Mouse (Mus musculus): ENCODE results near the gene Msh4.
"Not testable (repeated sequence)": the region's sequence is repeated elsewhere in the genome, so short reads cannot be mapped to it uniquely, and the experiment has no call there.

Gene Msh4

DNA sequence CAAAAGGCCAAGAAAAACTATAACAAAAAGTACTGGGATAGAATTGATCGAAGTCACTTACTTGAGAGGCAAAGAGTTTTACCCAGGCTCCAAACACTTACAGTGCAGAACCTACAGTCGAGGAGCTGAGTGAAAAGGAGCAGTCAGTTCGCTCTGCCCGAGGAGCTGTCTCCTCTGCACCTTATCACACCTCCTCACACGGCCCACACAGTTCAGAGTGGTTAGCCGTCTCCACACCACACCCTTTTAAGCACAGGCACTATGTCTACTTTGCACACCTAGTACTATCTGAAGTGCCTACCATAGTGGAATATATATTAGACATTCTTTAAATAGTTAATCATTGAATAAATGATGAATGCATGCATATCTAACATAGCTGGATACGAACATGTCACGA is 53.7 kb downstream of the Msh4 start:
- DNase-seq (ENCODE audit: extremely low read depth, low read depth, low spot score), result no peak

DNA sequence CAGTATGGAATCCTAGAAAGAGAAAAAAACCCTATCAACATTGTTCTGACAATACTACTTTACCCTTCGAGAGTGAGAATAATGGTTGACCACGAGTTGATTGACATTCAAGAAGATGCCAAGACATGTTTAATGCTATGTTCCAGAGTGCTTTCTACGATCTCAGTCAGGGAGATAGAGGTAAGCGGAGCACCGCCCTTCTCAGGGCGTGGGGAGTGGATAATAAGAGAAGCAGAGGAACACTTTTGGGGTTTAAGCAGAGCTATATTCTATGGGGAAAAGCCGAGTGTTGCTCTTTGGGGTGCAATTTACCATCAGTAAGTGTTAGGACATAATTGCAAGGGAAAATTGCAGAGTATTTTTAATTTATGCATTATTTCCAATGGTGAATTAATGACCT is 55.2 kb downstream of the Msh4 start:
- DNase-seq (ENCODE audit: extremely low read depth, low read depth, low spot score), result no peak

DNA sequence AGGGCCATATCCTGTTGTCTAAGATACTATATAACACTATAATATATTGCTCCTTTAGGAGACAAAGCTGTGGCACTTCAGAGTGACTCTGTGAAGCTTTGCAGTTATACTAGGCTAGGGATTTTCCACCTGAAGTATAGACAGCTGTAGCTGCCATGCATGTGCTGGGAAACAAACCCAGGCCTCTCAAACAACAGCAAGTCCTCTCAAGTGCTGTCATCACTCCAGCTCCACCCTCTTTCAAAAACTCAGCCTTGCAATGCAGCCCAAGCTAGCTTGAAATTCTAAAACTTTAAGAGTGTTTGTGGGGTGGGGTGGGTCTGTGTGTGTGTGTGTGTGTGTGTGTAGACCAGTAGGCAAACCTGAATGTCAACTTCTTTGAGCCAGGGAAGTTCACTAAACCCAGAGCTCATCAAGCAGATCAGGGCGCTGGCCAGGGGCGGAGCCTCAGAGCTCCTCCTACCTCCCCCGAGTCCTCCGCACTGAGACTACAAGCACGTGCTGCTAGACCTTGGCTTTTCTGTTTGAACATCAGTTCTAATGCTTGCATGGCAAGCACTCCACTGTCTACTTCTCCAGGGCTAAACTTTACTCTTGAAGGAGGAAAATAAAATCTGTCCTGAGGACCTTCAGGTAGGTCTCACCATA is 56.4 kb downstream of the Msh4 start:
- DNase-seq (ENCODE audit: extremely low read depth, low read depth, low spot score), result no peak

DNA sequence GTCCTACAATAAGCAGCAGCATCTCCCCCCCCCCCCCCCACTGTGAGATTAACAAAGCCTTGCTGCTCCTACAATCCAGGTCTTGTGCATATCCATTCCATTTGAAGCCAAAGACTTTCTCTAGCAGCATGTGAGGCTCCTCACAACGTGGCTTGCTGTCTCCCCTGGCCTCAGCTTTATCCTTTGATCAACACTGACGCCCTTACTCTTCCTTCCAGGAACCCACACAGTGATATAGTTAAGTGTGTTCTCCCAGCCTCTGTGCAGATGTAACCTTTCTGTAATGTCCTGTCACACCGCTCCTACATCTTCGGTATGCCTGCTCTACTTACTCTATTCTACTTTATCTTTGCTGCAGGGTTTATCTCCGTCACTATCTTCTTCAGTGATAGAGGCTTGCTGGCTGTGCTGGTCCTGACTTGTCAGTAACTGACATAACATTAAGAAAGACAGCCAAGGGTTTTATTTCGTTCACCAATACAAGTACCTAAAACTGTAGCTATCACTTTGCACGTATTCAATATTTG is 58.7 kb downstream of the Msh4 start:
- no peak for DNase-seq (ENCODE audit: extremely low read depth, low read depth, low spot score)

DNA sequence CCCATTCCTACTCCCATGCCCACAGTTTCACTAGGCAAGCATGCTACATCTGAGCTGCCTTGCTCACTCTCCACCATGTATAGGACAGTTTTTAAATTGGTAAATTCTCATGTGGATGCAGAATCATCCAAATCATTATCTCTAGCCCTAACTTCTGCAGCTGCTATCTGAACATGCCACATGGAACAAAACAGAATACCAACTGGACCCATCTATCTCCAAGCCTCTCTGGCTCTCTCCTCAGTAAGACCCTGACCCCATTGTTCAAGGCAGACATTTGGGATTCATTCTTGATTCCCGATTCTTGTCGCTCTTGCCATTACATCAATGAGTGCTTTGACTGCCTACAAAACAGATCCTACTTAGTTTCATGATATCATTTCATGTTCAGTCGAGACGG is 59.8 kb downstream of the Msh4 start:
- no peak for DNase-seq (ENCODE audit: extremely low read depth, low read depth, low spot score)

DNA sequence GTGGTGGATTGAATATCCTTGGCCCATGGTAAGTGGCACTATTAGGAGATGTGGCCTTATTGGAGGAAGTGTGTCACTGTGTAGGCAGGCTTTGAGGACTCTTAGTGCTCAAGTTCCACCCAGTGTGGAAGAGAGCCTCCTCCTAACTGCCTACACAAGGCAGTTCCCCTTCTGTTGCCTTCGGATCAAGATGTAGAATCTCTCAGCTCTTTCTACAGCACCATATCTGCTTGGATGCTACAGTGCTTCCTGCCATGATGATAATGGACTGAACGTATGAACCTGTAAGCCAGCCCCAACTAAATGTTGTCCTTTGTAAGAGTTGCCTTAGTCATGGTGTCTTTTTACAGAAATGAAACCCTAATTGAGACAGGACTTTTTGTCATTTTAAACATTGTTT is 60.4 kb downstream of the Msh4 start:
- no peak for DNase-seq (ENCODE audit: extremely low read depth, low read depth, low spot score)

DNA sequence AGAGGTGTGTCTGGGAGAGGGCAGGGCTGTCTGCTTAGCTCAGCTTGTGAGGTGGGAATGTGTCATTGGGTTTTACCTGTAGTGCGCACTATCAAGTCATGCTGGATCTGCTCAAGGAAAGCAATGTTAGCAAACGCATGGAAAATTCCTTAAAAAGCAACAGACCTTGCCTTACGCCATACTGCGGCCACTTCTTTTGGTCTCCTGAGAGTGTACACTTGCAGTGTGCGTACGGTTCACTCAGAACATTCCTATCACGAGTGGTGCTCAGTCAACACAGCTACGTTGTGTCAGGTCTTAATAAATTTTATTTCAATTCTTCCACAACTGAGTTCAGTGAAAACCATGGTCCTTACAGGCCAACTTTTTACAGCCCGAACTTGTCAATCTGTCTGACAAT is 61.2 kb downstream of the Msh4 start:
- no peak for DNase-seq (ENCODE audit: extremely low read depth, low read depth, low spot score)

DNA sequence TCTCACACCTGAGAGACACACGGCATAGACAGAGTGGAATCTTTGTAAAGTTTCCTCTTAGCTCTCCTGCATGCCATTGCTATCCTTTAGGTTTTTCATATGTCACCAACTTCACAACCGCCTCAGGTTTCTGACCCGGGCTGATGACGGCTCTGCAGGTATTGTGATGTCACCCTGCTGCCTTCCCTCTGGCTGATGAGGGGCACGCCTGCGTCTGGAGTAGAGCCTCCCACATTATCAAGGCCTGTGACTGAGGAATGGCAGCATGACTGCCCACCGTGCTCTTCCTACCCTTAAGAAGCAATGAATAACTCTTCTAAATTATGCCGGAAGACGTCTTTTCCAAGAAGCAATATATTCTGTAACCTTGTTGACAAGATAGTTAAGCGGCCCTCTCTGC is 61.9 kb downstream of the Msh4 start, which contains the start of gene Asb17:
Gene Asb17, plus strand, starts transcription at position 180 of the 400 bp plus-strand sequence.
- DNase-seq (ENCODE audit: extremely low read depth, low read depth, low spot score), result no peak

DNA sequence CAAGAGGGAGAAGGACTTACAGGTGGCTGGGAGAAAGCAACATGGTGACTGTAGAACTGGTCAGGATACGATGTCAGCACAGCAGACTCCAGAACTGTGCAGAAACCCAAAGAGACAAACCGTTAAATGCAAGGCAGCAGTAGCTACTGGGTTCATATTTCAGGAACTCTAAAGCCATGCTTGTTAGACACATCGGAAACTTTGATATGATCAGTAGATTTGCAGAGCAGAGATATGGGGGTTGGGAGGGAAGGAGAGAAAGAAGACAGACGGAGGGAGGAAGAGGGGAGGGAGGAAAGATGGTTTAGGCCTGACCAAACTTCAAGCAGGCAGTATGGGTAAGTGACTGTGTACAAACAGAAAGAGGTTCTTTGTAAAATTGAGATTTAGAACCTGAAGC is 68.3 kb downstream of the Msh4 start:
- DNase-seq (ENCODE audit: extremely low read depth, low read depth, low spot score), result no peak

DNA sequence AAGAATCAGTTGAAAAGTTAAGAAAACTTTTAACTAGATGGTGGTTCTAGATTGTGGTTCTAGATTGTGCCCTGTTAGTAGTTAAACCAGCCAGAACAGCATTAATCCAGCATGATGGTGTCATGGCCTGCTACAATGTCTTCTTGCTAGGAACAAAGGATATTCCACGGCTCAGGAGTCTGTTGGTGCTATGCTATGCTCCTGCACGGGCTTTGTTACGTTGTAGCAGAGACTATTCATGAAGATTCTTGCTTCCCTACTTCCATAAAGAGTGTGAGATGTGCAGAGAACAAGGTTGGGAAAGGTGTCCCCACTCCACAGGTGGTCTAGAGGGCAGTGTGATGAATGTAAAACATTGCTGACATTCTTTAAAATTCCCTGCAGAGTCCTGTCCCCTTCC is 69.6 kb downstream of the Msh4 start:
- DNase-seq (ENCODE audit: extremely low read depth, low read depth, low spot score), result no peak

DNA sequence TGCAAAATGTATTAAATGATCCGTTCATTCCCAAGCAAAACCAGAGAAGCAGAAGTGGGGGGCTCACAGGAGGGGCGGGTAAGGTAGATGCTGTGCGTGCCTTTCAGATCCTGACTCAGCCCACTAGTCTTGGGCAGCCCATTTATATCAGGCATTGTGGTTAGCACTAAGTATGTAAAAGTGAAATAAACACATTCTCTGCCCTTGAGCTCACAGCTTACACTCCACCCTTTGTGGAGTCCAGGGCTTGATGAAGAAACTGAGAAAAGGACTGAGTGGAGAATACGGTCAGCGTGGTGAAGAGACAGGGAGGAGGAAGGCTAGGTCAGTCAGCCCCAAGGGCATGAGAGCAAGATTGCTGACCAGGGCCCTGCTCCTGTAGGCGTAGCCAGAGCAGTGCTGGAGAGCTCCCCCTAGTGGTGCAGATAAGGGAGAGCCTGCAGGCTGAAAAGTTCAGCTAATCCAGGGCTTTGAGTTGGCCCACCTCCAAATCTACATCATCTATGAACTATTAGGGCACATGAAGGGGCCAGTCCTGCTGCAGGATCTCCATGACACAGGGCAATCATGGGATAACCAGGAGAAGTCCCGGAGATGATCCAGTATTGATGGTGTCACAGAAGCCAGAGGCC is 70.4 kb downstream of the Msh4 start:
- no peak for DNase-seq (ENCODE audit: extremely low read depth, low read depth, low spot score)

DNA sequence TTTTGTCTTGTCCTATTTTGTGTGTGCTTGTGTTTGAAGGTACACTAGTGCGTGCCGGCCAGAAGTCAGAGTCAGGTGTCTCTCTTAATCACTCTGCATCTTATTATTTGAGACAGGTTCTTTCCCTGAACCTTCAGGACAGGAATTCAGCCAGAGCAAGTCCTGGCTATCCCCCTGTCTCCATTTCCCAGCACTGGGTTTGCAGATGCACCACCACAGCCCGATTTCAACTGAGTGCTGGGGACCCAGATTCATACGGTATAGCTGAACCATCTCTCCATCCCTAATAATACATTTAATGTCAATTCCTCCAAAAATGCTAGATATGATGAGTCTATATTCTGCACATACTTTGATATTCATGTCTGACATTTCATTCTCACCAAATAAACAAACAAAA is 71.9 kb downstream of the Msh4 start:
- no peak for DNase-seq (ENCODE audit: extremely low read depth, low read depth, low spot score)

DNA sequence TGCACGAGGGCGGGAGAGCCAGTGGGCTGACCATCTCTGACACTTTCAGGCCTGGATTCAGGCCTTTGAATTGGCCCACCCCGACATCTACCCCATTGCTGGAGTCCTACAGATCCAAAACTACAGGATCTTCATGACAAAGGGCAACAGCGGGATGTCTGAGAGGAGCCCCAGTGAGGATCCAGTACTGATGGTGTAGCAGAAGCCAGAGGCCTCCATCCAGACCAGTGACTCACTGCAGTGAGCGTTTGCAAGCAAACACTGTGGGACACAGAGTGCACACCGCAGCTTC is 73.3 kb downstream of the Msh4 start:
- DNase-seq (ENCODE audit: extremely low read depth, low read depth, low spot score), result no peak

DNA sequence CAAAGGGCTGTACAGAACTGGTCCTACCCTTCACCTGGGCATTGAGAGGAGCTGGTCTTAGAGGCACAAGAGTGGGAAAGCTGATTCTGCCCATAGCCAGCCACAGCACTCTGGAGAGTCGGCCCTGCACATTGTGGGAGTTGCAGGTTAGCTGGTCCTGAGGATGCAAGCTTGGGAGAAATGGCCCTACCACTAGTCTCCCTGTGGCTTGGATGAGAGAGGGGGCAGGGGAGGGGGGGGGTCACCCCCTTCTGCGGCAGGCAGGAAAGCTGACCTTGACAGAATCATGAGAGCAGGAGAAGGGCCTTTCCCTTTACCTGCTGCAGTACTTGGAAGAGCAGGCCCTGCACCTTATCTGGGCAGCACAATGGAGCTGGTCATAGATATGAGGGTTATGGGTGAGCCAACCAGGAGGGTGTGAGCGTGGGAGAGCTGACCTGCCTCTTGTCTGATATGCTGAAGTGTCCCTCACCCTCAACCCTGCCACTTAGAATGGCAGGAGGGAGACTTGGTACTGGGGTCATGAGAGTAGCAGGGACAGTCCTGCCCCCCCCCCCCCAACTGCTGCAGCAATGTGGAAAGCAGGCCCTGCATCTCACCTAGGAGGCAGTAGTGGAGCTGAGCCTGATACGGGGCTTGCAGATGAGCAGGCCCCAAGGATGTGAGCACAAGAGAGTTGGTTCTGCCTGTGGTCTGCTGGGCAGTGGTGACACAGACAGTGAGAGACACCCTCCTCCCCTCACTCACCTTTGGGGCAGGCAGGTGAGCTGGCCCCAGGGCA is 73.9 kb downstream of the Msh4 start:
- no peak for DNase-seq (ENCODE audit: extremely low read depth, low read depth, low spot score)

DNA sequence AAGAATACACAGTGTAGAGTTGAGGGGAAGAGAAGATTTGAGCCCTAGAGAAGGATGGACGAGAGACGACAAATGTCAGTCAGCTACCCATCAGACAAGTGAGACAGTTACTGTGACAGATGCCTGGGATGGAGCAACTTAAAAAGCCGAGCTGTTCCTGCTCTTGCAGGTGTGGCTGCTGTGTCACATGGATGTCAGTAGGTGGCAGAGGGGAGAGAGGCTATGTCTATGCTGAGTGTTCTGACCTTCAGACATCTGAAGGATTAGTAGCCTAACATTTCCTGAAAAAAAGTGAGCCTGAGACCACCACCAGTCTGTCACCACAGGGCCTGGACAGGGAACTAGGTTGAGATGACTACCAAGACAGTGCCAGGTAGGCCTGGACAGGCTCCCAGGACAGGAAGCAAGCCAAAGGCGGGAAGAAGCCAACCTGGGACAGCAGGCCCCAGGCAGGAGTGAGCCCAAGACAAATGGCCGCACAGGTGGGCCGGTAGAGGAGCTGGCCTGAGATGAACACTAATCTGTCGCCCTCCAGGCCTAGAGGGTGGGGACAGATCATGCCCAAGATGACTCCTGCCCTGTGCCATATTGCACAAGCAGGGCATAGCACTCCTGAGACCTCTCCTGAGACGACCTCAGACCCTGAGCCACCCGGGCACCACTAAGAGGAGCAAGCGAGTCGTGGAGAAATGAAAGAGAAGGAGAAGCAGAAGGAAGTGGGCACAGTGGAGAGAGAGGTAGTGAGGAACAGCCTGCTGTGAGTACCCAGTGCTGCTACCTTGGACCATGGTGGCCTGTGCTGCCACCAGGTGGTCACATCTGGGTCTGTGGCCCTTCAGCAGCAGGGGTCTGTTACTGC is 74.7 kb downstream of the Msh4 start:
- DNase-seq (ENCODE audit: extremely low read depth, low read depth, low spot score), result no peak

DNA sequence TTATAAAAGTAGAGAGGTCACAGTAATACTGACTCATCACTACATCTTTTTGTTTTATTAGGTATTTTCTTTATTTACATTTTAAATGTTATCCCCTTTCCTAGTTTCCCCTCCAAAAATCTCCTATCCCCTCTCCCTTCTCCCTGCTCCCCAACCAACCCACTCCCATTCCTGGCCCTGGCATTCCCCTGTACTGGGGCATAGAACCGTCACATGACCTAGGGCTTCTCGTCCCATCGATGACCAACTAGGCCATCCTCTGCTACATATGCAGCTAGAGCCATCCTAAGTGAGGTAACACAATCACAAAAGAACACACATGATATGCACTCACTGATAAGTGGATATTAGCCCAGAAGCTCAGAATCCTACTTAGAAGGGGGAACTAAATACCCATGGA is 76.2 kb downstream of the Msh4 start:
- DNase-seq (ENCODE audit: extremely low read depth, low read depth, low spot score), result not testable (repeated sequence)

DNA sequence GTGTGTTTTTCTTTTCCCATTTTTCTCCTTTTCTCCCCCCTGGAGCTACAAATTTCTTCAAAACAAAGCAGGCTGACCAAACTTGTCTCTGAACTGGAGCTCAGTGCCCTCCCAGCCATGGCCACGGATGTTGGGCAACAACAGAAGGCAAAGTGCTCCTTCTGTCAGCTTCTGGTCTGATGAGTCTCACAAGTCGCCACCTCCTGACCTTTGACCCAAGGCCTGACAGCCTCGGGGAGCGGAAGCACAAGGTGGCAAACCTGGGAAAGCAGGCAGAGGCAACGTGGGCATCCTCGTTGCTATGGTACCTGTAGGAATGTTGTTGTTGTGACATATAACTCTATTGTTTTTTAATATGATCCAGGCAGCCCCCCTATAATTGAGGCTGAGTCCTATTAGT is 79.3 kb downstream of the Msh4 start:
- DNase-seq (ENCODE audit: extremely low read depth, low read depth, low spot score), result no peak

DNA sequence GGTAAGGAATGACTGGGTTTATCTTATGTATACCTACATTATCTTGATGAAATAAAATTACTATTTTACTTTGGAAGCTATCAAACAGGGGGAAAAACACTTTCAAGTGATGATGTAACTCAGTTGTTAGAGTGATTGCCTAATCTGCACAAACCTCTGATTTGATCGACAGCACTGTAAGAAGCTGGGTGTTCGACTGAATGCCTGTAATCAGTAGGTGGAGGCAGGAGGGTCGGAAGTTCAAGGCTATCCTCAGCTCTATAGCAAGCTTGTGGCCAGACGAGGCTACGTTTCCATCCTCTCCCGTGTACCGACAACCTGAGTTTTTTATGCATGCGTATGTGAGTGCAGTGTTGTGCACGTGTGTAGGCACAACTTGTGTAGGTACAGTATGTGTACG is 80.7 kb downstream of the Msh4 start:
- no peak for DNase-seq (ENCODE audit: extremely low read depth, low read depth, low spot score)

DNA sequence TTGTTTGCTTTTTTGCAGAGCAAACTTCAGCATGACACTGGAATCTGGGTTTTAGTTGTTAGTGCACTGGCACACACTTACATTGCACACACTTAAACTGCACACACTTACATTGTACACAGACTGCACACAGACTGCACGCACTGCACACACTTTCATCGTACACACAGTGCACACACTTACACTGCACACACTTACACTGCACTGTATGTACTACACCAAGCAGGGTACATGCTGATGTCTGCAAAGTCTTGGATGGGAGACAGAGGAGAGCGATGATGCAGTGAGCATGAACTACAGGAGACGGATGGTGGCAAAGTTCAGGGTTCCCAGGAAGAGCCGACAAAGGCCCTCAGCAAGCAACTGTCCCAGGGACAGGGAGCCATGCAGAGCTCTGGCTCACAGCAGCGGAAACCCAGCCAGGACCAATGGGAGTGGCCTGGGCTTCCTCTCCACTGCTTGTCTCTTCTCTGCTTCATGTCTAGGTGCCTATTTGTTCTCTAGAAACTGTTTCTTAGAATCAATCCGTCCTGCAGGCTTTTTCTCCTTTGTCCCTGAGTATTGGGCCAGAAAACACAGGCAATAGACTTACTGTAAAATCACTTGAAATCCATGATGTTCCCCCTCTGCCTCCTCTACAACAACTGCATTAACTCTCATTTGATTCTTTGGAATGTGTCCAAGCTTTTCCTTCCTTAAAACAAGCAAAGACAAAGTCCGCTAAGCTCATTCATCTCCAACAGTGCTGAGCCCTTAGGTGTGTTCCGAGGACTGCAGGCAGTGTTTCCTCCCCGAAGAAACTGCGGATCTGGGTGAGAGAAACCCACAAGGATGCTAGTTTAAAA is 82.0 kb downstream of the Msh4 start:
- no peak for DNase-seq (ENCODE audit: extremely low read depth, low read depth, low spot score)

DNA sequence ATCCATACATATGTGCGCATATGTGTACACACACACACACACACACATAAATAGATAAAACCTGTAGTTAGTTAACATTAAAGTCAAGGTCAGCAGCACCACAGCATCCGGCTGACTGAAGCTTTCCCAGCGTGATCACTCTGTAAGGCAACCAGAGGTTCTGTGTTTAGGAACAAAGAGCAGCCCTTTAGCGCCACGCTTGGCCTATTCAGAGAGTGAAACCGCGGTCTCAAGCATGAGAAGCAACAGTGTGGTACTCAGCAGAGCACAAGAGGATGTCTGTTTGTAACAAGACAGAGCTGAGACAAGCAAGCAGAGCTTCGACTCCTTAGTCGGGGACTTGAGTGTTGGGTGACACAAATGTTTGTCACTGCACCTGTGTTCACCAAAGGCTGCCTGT is 86.5 kb downstream of the Msh4 start:
- no peak for DNase-seq (ENCODE audit: extremely low read depth, low read depth, low spot score)
